Comparison of ENCODE assay signal across 25 mouse cellular contexts in the genomic region with DNA sequence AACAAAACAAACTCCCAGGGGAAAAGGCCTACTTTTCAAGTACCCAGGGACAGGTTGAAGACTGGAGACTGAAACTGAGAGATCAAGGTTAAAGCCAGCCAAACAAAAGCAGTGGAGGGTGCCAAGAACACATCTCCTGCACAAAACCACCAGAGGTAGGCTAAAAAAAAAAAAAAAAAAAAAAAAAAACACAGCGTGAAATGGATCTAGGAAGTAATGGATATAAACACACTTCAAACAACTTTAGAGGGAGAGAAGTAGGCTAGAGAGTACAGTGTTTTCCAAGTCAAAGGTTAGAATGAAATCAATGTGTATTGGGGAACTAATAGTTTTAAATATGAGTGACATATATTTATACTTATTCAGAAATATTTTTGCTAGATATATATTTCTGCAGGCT. TPM values are rescaled to one million over a fixed set of nuclear protein-coding genes. Genes with fewer than 3 reads are reported as not detected.
DNase-seq lines count a peak whose midpoint lies in the region; ATAC-seq and TF ChIP-seq lines count a peak whose summit lies in the region.
"Had no signal": no experiment of that assay in that cellular context is flagged by ENCODE, and none has a peak within 500 bp of the region (broad histone marks: within the 10 kb centered on the region; RNA-seq: fewer than 3 reads in every experiment).

No protein-coding gene starts in this region.

- TF ChIP-seq CTCF in liver, adult 2 months (IDR thresholded peaks at IDR 0.05; ENCODE audit: low read depth, low read length): no peak
- TF ChIP-seq CTCF in CH12.LX (conservative IDR thresholded peaks at IDR 0.05 in 1 of 2, IDR thresholded peaks at IDR 0.05 in 1 of 2; ENCODE audit: low read depth in 2 of 2, low read length in 2 of 2) (no peak), MEL (IDR thresholded peaks at IDR 0.05 in 2 of 3, conservative IDR thresholded peaks at IDR 0.05 in 1 of 3; ENCODE audit: control insufficient read depth in 1 of 3, insufficient read depth in 1 of 3, low read depth in 2 of 3, low read length in 3 of 3, poor library complexity in 1 of 3, severe bottlenecking in 1 of 3) (no peak)

- no peak overlapping the region for H3K9ac ChIP-seq in liver, adult 2 months (ENCODE audit: low read depth, low read length)
- H3K9ac ChIP-seq in liver, embryonic 12.5 days: no peak overlapping the region
- H3K9ac ChIP-seq in CH12.LX (ENCODE audit: insufficient read depth, low read depth): no peak overlapping the region
- H3K9ac ChIP-seq in ES-E14 (ENCODE audit: insufficient read depth, low read depth, low read length, poor library complexity, severe bottlenecking): no peak overlapping the region
- H3K9ac ChIP-seq in MEL (ENCODE audit: control insufficient read depth, low read depth, low read length, poor library complexity, severe bottlenecking): no peak overlapping the region

- peaks cover 39% of the 10 kb centered on the region for H3K36me3 ChIP-seq in liver, adult 2 months (ENCODE audit: control insufficient read depth, insufficient read depth, low read length)
- peaks cover 94% of the 10 kb centered on the region for H3K36me3 ChIP-seq in liver, embryonic 12.5 days
- H3K36me3 ChIP-seq in CH12.LX (replicated peaks in 1 of 2; ENCODE audit: control insufficient read depth in 1 of 2, insufficient read depth in 1 of 2, low read length in 1 of 2) (peaks cover 52 to 86% of the 10 kb centered on the region in 2 experiments), ES-E14 (ENCODE audit: control insufficient read depth, insufficient read depth, low read length, poor library complexity, severe bottlenecking) (peaks cover 23% of the 10 kb centered on the region), MEL (ENCODE audit: control insufficient read depth in 1 of 2, insufficient read depth in 2 of 2, low read length in 2 of 2) (peaks cover 26 to 87% of the 10 kb centered on the region in 2 experiments)

- peaks cover 2% of the 10 kb centered on the region; the same call in 1 of the 2 replicates for H3K4me1 ChIP-seq in liver, adult 2 months (ENCODE audit: control insufficient read depth, insufficient read depth, low read length)
- no peaks in the 10 kb centered on the region for H3K4me1 ChIP-seq in liver, embryonic 12.5 days
- H3K4me1 ChIP-seq in CH12.LX (ENCODE audit: control insufficient read depth in 1 of 2, insufficient read depth in 2 of 2): no peaks in the 10 kb centered on the region
- H3K4me1 ChIP-seq in ES-E14 (ENCODE audit: control insufficient read depth in 2 of 2, insufficient read depth in 2 of 2, low read length in 2 of 2, poor library complexity in 1 of 2): no peaks in the 10 kb centered on the region
- peaks cover 9 to 18% of the 10 kb centered on the region in 2 experiments for H3K4me1 ChIP-seq in MEL (ENCODE audit: control insufficient read depth in 1 of 2, insufficient read depth in 2 of 2, low read length in 2 of 2)

- in situ Hi-C loops in CH12.LX (cut with MboI; ENCODE audit: low pct_ligation_motif_present, low pct_unique_long_range_greater_than_20kb, low sequenced_read_pairs) (loop anchor here (10.0 kb wide), 1 partner anchor 133 kb away; no protein-coding TSS in a partner anchor), ES-E14 (cut with MboI; ENCODE audit: low sequenced_read_pairs in 2 of 2, unreplicated experiment in 2 of 2) (loop anchor here (25.0 kb wide), 1 partner anchor 506 kb away; no protein-coding TSS in a partner anchor)

- H3K4me2 ChIP-seq in liver, embryonic 12.5 days: no peak overlapping the region
- H3K4me2 ChIP-seq in CH12.LX (ENCODE audit: insufficient read depth, low read depth, poor library complexity, severe bottlenecking): no peak overlapping the region

- H3K27me3 ChIP-seq in liver, adult 2 months (ENCODE audit: control insufficient read depth, insufficient read depth, low read length): no peaks in the 10 kb centered on the region
- no peaks in the 10 kb centered on the region for H3K27me3 ChIP-seq in liver, embryonic 12.5 days (replicated peaks)
- H3K27me3 ChIP-seq in CH12.LX (replicated peaks) (no peaks in the 10 kb centered on the region), MEL (ENCODE audit: control insufficient read depth in 1 of 2, insufficient read depth in 2 of 2, low read length in 2 of 2) (no peaks in the 10 kb centered on the region)
- H3K27me3 ChIP-seq: Patski had no signal

- no peak overlapping the region for H3K27ac ChIP-seq in liver, adult 2 months (replicated peaks; ENCODE audit: insufficient read depth, low read depth, low read length)
- no peak overlapping the region for H3K27ac ChIP-seq in liver, embryonic 12.5 days
- H3K27ac ChIP-seq in CH12.LX (ENCODE audit: insufficient read depth, low read depth): no peak overlapping the region
- H3K27ac ChIP-seq in ES-E14 (ENCODE audit: insufficient read depth, low read depth, low read length, poor library complexity, severe bottlenecking): no peak overlapping the region
- H3K27ac ChIP-seq in MEL (ENCODE audit: control insufficient read depth, low read depth, low read length): no peak overlapping the region

- WGBS in liver, adult 2 months: 0% methylated on average over 1 of the region's 1 CpGs
- 100% methylated on average over 1 of the region's 1 CpGs for WGBS in liver, embryonic 12.5 days (ENCODE audit: insufficient replicate concordance)

- TF ChIP-seq POLR2A in liver, adult 2 months (IDR thresholded peaks at IDR 0.05; ENCODE audit: extremely low read depth, insufficient read depth, low read length): no peak
- TF ChIP-seq POLR2A in CH12.LX (IDR thresholded peaks at IDR 0.05; ENCODE audit: low read depth, low read length) (no peak), MEL (IDR thresholded peaks at IDR 0.05; ENCODE audit: control insufficient read depth in 1 of 2, insufficient read depth in 1 of 2, low read depth in 1 of 2, low read length in 2 of 2, poor library complexity in 1 of 2) (no peak)

- no peak for ATAC-seq in liver, embryonic 12.5 days
- ATAC-seq in cerebellum, adult (ENCODE audit: insufficient number of reproducible peaks, low FRiP score, low TSS enrichment): no peak
- ATAC-seq: activated CD4-positive, CD25-positive, alpha-beta regulatory T cell, adult 4 months; CD4-positive, CD25-positive, alpha-beta regulatory T cell, adult 4 months; Patski had no signal

- TF ChIP-seq RAD21 in CH12.LX (IDR thresholded peaks at IDR 0.05; ENCODE audit: low read depth, low read length): no peak
- TF ChIP-seq RAD21 in MEL (IDR thresholded peaks at IDR 0.05; ENCODE audit: low read depth, low read length): no peak

- dilution Hi-C loops in CH12.LX (cut with MboI; ENCODE audit: extremely low pct_ligation_motif_present, extremely low pct_unique_long_range_greater_than_20kb, low sequenced_read_pairs): no loop called here

- no peaks in the 10 kb centered on the region for H3K79me2 ChIP-seq in liver, adult 2 months (ENCODE audit: control insufficient read depth, insufficient read depth, low read length)
- H3K79me2 ChIP-seq in CH12.LX (replicated peaks; ENCODE audit: control insufficient read depth, extremely low read depth, insufficient read depth, poor library complexity, severe bottlenecking) (peaks cover 2% of the 10 kb centered on the region; the same call in 1 of the 2 replicates), MEL (ENCODE audit: control insufficient read depth, insufficient read depth, low read length, poor library complexity) (no peaks in the 10 kb centered on the region)

- H3K4me3 ChIP-seq in liver, adult 2 months (ENCODE audit: insufficient read depth, low read depth, low read length): no peak overlapping the region
- H3K4me3 ChIP-seq in liver, embryonic 12.5 days: no peak overlapping the region
- no peak overlapping the region for H3K4me3 ChIP-seq in CH12.LX (replicated peaks in 1 of 3; ENCODE audit: low read depth in 2 of 3, low read length in 2 of 3, poor library complexity in 1 of 3)
- H3K4me3 ChIP-seq in ES-E14 (ENCODE audit: insufficient read depth in 1 of 2, low read depth in 1 of 2, low read length in 2 of 2, poor library complexity in 1 of 2, severe bottlenecking in 1 of 2): no peak overlapping the region
- no peak overlapping the region for H3K4me3 ChIP-seq in MEL (ENCODE audit: control insufficient read depth in 1 of 2, insufficient read depth in 1 of 2, low read depth in 2 of 2, low read length in 2 of 2)

- peak; percentile 56 for DNase-seq in liver, adult 2 months (ENCODE audit: extremely low read depth, low read depth, low spot score)
- no peak for DNase-seq in CH12.LX (ENCODE audit: extremely low read depth)
- DNase-seq in ES-E14 (ENCODE audit: low read depth, low spot score): no peak
- no peak for DNase-seq in MEL (ENCODE audit: low read depth, low spot score)
- no peak for DNase-seq in frontal cortex, postnatal 10 days (ENCODE audit: low spot score in 2 of 2)
- no peak for DNase-seq in cerebellum, adult 18-20 months
- DNase-seq: adrenal gland, adult 2 months; adrenal gland, adult 8-10 months; adrenal gland, postnatal 10 days; adrenal gland, postnatal 14 days; adrenal gland, postnatal 25 days; adrenal gland, postnatal 36 days; B cell, adult 2 months; cerebellum, adult 11 months; cerebellum, adult 11-12 months; cerebellum, adult 2 months; cerebellum, adult 8-10 months; cerebellum, adult 9-10 months; cerebellum, adult 9-11 months had no signal

- TF ChIP-seq EP300 in CH12.LX (IDR thresholded peaks at IDR 0.05; ENCODE audit: low read length) (no peak), MEL (IDR thresholded peaks at IDR 0.05; ENCODE audit: low read depth in 1 of 2, low read length in 2 of 2) (no peak)

- no peaks in the 10 kb centered on the region for H3K9me3 ChIP-seq in liver, embryonic 12.5 days (replicated peaks)
- H3K9me3 ChIP-seq in CH12.LX (replicated peaks; ENCODE audit: low read length) (no peaks in the 10 kb centered on the region), ES-E14 (ENCODE audit: control insufficient read depth, insufficient read depth, low read depth, low read length) (no peaks in the 10 kb centered on the region), MEL (replicated peaks; ENCODE audit: insufficient read depth, low read length) (no peaks in the 10 kb centered on the region)
- H3K9me3 ChIP-seq: G1E had no signal

RNA-seq across cellular contexts. Expression of a gene that starts 16.9 kb away (rescaled TPM):
- 283 and 284 TPM in 2 replicates for total RNA-seq in liver, adult 2 months (2014; rRNA removed)
- polyA plus RNA-seq in liver, adult 2 months (2012; rRNA removed): 266 and 271 TPM in 2 replicates
- polyA plus RNA-seq in liver, embryonic 12.5 days (2016; fragmentation: Nextera tagmentation; extraction: Ambion mirVana): 134 and 135 TPM in 2 replicates
- 70.6 and 81.1 TPM in 2 replicates for total RNA-seq in CH12.LX (2012; rRNA removed)
- total RNA-seq in CH12.LX (2014; rRNA removed): 96.7 and 105 TPM in 2 replicates
- 84.5 and 89.8 TPM in 2 replicates for polyA plus RNA-seq in CH12.LX (2012; ENCODE audit: insufficient read length, low read depth)
- total RNA-seq in ES-E14 (2012; rRNA removed): 87.6 and 101 TPM in 2 replicates
- total RNA-seq in MEL (2012; rRNA removed): 240 and 307 TPM in 2 replicates
- polyA plus RNA-seq in MEL (2012; ENCODE audit: insufficient read depth in 1 of 2, insufficient read length in 2 of 2, low read depth in 1 of 2, low replicate concordance in 2 of 2, missing spikeins in 1 of 2): 100 to 1,000 TPM; 134 to 357 TPM

RNA-seq across cellular contexts. Expression of a gene that starts 24.6 kb away (rescaled TPM):
- 0.54 and 0.55 TPM in 2 replicates for total RNA-seq in liver, adult 2 months (2014; rRNA removed)
- 0.47 and 0.91 TPM in 2 replicates for polyA plus RNA-seq in liver, adult 2 months (2012; rRNA removed)
- polyA plus RNA-seq in liver, embryonic 12.5 days (2016; fragmentation: Nextera tagmentation; extraction: Ambion mirVana): 3.1 and 4.6 TPM in 2 replicates
- total RNA-seq in CH12.LX (2012; rRNA removed) (1.9 and 2.5 TPM in 2 replicates), CH12.LX (2014; rRNA removed) (1.4 and 1.5 TPM in 2 replicates), ES-E14 (2012; rRNA removed) (0.58 and 1.1 TPM in 2 replicates), MEL (2012; rRNA removed) (7.7 and 7.8 TPM in 2 replicates)
- polyA plus RNA-seq in CH12.LX (2012; ENCODE audit: insufficient read length, low read depth) (3.6 and 4.1 TPM in 2 replicates), MEL (2012; ENCODE audit: insufficient read depth in 1 of 2, insufficient read length in 2 of 2, low read depth in 1 of 2, low replicate concordance in 2 of 2, missing spikeins in 1 of 2) (10 to 100 TPM in 1 of 2 experiments, not detected in 1; 33.9 TPM)

RNA-seq across cellular contexts. Expression of a gene that starts 25.5 kb away (rescaled TPM):
- 13.3 and 15.7 TPM in 2 replicates for total RNA-seq in liver, adult 2 months (2014; rRNA removed)
- 6.3 and 8.6 TPM in 2 replicates for polyA plus RNA-seq in liver, adult 2 months (2012; rRNA removed)
- polyA plus RNA-seq in liver, embryonic 12.5 days (2016; fragmentation: Nextera tagmentation; extraction: Ambion mirVana): 31.0 and 31.6 TPM in 2 replicates
- 33.7 and 36.1 TPM in 2 replicates for total RNA-seq in CH12.LX (2012; rRNA removed)
- total RNA-seq in CH12.LX (2014; rRNA removed): 43.2 and 46.5 TPM in 2 replicates
- polyA plus RNA-seq in CH12.LX (2012; ENCODE audit: insufficient read length, low read depth): 45.1 and 49.5 TPM in 2 replicates
- total RNA-seq in ES-E14 (2012; rRNA removed): 54.7 and 59.1 TPM in 2 replicates
- 91.0 and 101 TPM in 2 replicates for total RNA-seq in MEL (2012; rRNA removed)
- polyA plus RNA-seq in MEL (2012; ENCODE audit: insufficient read depth in 1 of 2, insufficient read length in 2 of 2, low read depth in 1 of 2, low replicate concordance in 2 of 2, missing spikeins in 1 of 2): 100 to 1,000 TPM in 1 of 2 experiments, not detected in 1; 116 TPM

RNA-seq across cellular contexts. Expression of a gene that starts 49.7 kb away (rescaled TPM):
- 7.6 and 7.8 TPM in 2 replicates for total RNA-seq in liver, adult 2 months (2014; rRNA removed)
- polyA plus RNA-seq in liver, adult 2 months (2012; rRNA removed): 11.3 and 12.8 TPM in 2 replicates
- polyA plus RNA-seq in liver, embryonic 12.5 days (2016; fragmentation: Nextera tagmentation; extraction: Ambion mirVana): 11.8 and 12.1 TPM in 2 replicates
- 7.1 and 8.4 TPM in 2 replicates for total RNA-seq in CH12.LX (2012; rRNA removed)
- 7.1 and 8.5 TPM in 2 replicates for total RNA-seq in CH12.LX (2014; rRNA removed)
- 8.8 and 9.1 TPM in 2 replicates for polyA plus RNA-seq in CH12.LX (2012; ENCODE audit: insufficient read length, low read depth)
- 26.4 and 29.5 TPM in 2 replicates for total RNA-seq in ES-E14 (2012; rRNA removed)
- total RNA-seq in MEL (2012; rRNA removed): 28.5 and 32.4 TPM in 2 replicates
- 10 to 100 TPM in 1 of 2 experiments, not detected in 1; 51.8 TPM for polyA plus RNA-seq in MEL (2012; ENCODE audit: insufficient read depth in 1 of 2, insufficient read length in 2 of 2, low read depth in 1 of 2, low replicate concordance in 2 of 2, missing spikeins in 1 of 2)

RNA-seq across cellular contexts. Expression of a gene that starts 50.4 kb away (rescaled TPM):
- total RNA-seq in liver, adult 2 months (2014; rRNA removed): 56.6 and 63.6 TPM in 2 replicates
- polyA plus RNA-seq in liver, adult 2 months (2012; rRNA removed): 122 and 137 TPM in 2 replicates
- 18.8 and 22.5 TPM in 2 replicates for polyA plus RNA-seq in liver, embryonic 12.5 days (2016; fragmentation: Nextera tagmentation; extraction: Ambion mirVana)
- total RNA-seq in CH12.LX (2012; rRNA removed) (4.9 and 5.4 TPM in 2 replicates), CH12.LX (2014; rRNA removed) (5.0 and 6.0 TPM in 2 replicates), ES-E14 (2012; rRNA removed) (48.8 and 54.5 TPM in 2 replicates), MEL (2012; rRNA removed) (203 and 265 TPM in 2 replicates)
- polyA plus RNA-seq in CH12.LX (2012; ENCODE audit: insufficient read length, low read depth) (8.7 and 14.4 TPM in 2 replicates), MEL (2012; ENCODE audit: insufficient read depth in 1 of 2, insufficient read length in 2 of 2, low read depth in 1 of 2, low replicate concordance in 2 of 2, missing spikeins in 1 of 2) (100 to 1,000 TPM in 1 of 2 experiments, not detected in 1; 234 TPM)
